Mouse (Mus musculus) kidney, adult 2 months (tissue): ENCODE measurements around the gene Nr6a1. TPM values are rescaled to one million over a fixed set of nuclear protein-coding genes. Genes with fewer than 3 reads are reported as not detected.
A peak's percentile ranks its signal among the peaks of the same experiment; 100 is the strongest.

Experiments used
- DNase-seq: peaks from one replicate; pipeline ENCODE4 v3.0.0; 2021
- H3K27ac ChIP-seq: fragments of 200-500 bp; 2 replicates; pipeline ENCODE4 v1.5.1; 2012; ENCODE audit warnings: low read depth, low read length, control low read depth, inconsistent platforms; ENCODE audit not compliant: insufficient read depth
- H3K27me3 ChIP-seq: fragments of 200-500 bp; replicated peaks from 2 replicates; pipeline ENCODE4 v1.6.1; 2012; ENCODE audit warnings: mild to moderate bottlenecking, moderate library complexity, low read length, inconsistent platforms; ENCODE audit not compliant: control insufficient read depth, insufficient read depth
- H3K36me3 ChIP-seq: fragments of 200-500 bp; 2 replicates; pipeline ENCODE4 v1.6.1; 2012; ENCODE audit warnings: mild to moderate bottlenecking, moderate library complexity, low read length, inconsistent platforms; ENCODE audit not compliant: control insufficient read depth, insufficient read depth
- H3K4me1 ChIP-seq: fragments of 200-500 bp; 2 replicates; pipeline ENCODE4 v1.6.1; 2011; ENCODE audit warnings: low read length; ENCODE audit not compliant: control insufficient read depth, insufficient read depth
- H3K4me3 ChIP-seq: fragments of 200-500 bp; 2 replicates; pipeline ENCODE4 v1.5.1; 2011; ENCODE audit warnings: mild to moderate bottlenecking, low read depth, low read length, control low read depth; ENCODE audit not compliant: insufficient read depth
- CTCF ChIP-seq: fragments of 200-500 bp; conservative IDR thresholded peaks from 2 replicates; pipeline ENCODE4 v1.5.1; 2011; ENCODE audit warnings: low read depth, mild to moderate bottlenecking, control low read depth, low read length, moderate library complexity, mixed read lengths; ENCODE audit not compliant: insufficient read depth, insufficient read length
- POLR2A ChIP-seq: fragments of 200-500 bp; IDR thresholded peaks from one replicate; pipeline ENCODE4 v1.6.1; 2011; ENCODE audit warnings: low read depth, low read length, control low read depth
- WGBS: fragments of 180-500 bp; shearing (Covaris S2); methylation state at CpG from one replicate; pipeline ENCODE4 v1.1.7; 2018; 5-methylcytosine and 5-hydroxymethylcytosine counted together
- polyA plus RNA-seq: library from polyadenylated mRNA; depleted of rRNA; stranded (reverse); fragments of >200 nt; gene quantifications from 2 replicates; pipeline ENCODE4 v1.2.3, GENCODE M21; 2012

The Nr6a1 gene
- polyA plus RNA-seq, 1 experiment, result 2.6 TPM

DNA sequence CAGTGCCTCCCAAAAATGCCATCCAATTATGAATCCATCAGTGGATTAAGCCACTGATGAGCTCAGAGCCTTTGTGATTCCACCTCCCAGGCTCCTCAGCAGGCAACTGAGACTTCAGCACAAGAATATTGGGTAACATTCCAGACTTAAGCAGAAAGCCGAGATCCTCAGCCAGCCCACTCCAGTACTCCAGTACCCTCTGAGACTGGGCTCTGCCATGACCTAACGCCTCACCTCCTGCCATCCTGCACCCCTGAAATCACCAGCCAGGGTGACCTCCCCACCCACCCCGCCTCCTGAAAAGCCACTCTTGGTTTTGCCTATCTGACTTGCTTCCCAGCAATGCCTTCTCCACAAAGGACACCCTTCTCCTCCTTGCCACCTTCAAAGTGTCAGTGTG, 9.9 kb upstream of the Nr6a1 start:
- Histone ChIP-seq H3K27me3 (no peaks in the 10 kb centered on the region), H3K4me1 (no peaks in the 10 kb centered on the region), H3K27ac (no peak overlapping the region), H3K36me3 (no peaks in the 10 kb centered on the region), H3K4me3 (no peak overlapping the region)
- no peak for DNase-seq
- 84% methylated on average over 3 of the region's 3 CpGs for WGBS
- TF ChIP-seq CTCF (no peak), POLR2A (no peak)

DNA sequence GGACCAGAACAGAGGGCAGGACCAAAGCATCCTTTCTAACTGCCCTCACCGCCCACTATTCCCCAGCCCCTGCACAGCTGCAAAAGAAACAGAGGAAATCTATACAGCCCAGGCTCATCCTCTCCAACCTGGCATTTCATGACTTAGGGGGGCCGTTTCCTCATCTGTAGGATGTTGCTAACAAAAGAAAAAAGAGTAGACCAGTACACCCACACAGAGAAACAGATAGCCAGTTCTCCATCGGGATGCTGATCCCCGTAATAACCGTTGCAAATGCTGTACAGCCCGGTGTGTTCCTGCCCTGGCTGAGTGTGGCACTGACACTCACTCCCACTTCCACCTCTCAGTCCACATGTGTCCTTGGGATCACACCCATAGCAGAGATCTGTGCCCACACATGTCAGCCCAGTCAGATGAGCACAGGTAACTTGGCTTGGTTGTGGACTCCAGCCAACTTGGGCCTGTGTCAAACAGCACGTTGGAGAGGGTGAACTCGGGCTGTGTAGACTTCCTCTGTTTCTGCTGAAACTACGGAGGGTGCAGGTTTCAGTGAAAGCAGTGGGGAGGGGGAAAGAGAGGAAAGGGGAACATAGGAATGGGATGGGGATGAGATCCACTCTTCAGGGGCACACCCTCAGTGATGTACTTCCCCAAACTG, 9.4 kb upstream of the Nr6a1 start:
- Histone ChIP-seq H3K27me3 (no peaks in the 10 kb centered on the region), H3K4me1 (no peaks in the 10 kb centered on the region), H3K36me3 (no peaks in the 10 kb centered on the region), H3K27ac (no peak overlapping the region), H3K4me3 (no peak overlapping the region)
- WGBS, result 54% methylated on average over 9 of the region's 9 CpGs
- DNase-seq, result no peak
- TF ChIP-seq POLR2A (no peak), CTCF (no peak)

DNA sequence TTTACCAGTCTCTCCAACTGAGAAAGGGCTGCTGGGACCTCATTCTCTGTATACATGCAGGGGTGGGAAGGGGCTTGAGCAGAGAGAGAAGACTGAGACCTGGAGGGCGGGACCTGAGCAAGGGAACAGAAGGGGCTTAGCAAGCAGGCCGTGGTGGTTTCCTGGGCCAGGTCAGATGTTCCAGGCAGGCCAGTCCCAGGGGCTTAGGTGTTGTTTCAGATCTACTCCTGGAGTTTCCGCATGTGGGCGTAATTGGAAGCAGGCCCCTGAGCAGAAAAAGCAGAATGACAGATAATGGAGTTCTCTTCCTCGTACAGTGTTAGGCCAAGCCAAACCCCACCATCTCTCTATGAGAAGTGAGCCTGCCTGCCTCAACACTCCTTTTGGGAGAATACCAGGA, 7.4 kb upstream of the Nr6a1 start:
- Histone ChIP-seq H3K36me3 (no peaks in the 10 kb centered on the region), H3K27ac (no peak overlapping the region), H3K4me3 (no peak overlapping the region), H3K27me3 (no peaks in the 10 kb centered on the region), H3K4me1 (no peaks in the 10 kb centered on the region)
- TF ChIP-seq CTCF (no peak), POLR2A (no peak)
- DNase-seq, result no peak
- WGBS, result 76% methylated on average over 5 of the region's 5 CpGs

DNA sequence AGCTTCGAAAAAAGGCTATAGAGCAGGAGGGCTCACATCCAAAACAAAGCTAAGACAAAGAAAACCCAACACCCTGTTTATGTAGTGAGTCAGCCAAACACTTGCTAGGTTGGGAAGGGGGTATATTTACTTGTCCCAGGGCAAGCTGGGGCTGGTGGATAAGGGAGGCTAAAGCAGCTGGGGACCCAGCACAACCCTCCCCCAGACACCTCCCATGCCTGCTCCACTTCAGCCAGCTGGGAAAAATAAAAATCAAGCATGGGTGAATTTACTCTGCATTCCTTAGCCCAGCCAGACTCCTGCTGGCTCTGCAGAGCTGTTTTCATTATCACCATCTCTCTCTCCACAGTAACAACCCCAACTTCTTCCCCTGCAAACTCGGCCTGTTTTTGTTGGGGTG, 6.4 kb upstream of the Nr6a1 start:
- no peak for DNase-seq
- 35% methylated on average over 2 of the region's 2 CpGs for WGBS
- TF ChIP-seq POLR2A, result no peak
- TF ChIP-seq CTCF, result no peak
- Histone ChIP-seq H3K27ac (no peak overlapping the region), H3K4me3 (no peak overlapping the region), H3K27me3 (no peaks in the 10 kb centered on the region), H3K4me1 (no peaks in the 10 kb centered on the region), H3K36me3 (no peaks in the 10 kb centered on the region)

DNA sequence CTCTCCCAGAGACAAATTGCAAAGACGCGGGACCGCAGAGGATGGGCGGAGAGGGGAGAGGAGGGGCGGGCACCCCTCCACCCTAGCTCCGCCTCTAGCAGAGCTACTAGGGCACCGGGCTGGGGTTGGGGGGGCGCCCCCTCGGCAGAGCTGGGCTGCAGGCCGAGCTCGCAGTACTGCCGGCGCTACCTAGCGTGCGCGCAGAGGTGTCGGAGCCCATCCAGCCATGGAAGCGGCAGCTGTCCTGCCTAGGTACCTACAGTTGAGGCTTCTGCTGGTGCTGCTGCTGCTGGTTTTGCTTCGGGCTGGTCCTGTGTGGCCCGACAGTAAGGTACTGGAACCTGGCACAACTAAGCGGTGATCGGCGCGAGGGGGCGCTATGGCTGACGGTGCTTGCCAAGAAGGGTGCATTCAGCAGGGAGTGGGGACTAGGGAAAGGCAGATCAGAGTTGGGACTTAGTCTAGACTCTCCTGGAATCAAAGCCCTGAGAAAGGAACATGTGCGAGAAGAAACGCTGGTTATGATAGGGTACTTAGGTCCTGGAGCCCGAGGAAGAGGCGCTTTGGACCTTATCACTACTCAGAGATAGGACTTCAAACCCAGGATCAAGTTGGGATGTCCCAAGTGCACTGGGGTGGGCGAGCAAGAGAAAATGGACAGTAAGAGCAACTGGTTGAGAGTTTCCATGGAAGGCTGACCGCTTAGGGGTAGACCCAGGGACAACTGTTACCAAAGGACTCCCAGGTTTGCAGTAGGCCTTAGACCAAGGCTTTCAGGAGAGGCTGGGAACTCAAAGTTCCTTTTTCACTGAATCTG, 4.6 kb upstream of the Nr6a1 start, which contains the start of gene Olfml2a:
TSS of gene Olfml2a (plus strand) at position 128 of the 817 bp plus-strand sequence.
- no peaks in the 10 kb centered on the region for H3K4me1 ChIP-seq
- no peaks in the 10 kb centered on the region for H3K27me3 ChIP-seq
- 14% methylated on average over 31 of the region's 32 CpGs for WGBS
- DNase-seq, result peak; percentile 74
- H3K4me3 ChIP-seq, result peak within 1 kb of the TSS; percentile 47
- peak; percentile 65 for TF ChIP-seq CTCF
- no peak for TF ChIP-seq POLR2A
- H3K27ac ChIP-seq, result no peak within 1 kb of the TSS
- no peaks in the 10 kb centered on the region for H3K36me3 ChIP-seq

DNA sequence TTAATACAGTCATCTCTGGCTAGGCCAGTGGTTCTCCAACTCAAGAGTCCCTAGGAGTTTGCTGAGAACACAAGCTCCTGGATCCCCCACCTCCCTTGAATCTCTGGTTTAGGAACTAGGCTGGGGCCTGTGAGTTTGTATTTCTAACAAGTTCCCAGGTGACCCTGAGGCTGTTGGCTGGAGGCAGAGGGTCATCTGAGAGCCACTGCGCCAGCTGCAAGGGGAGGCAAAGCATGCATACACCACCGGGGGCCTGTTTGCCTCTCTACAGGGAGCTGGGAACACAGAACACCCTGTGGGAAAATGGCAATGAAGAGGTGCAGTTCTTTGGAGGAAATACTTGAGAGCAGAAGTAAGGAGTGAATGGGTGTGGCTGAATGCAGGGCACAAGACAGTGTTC, 2.8 kb upstream of the Nr6a1 start:
- no peak overlapping the region for H3K27ac ChIP-seq
- H3K4me1 ChIP-seq, result no peaks in the 10 kb centered on the region
- no peak for DNase-seq
- H3K36me3 ChIP-seq, result no peaks in the 10 kb centered on the region
- TF ChIP-seq POLR2A (no peak), CTCF (no peak)
- H3K27me3 ChIP-seq, result no peaks in the 10 kb centered on the region
- WGBS, result 84% methylated on average over 2 of the region's 2 CpGs
- H3K4me3 ChIP-seq, result no peak overlapping the region
